Mouse (Mus musculus): ENCODE measurements around the gene Atxn7l1. TPM values are rescaled to one million over a fixed set of nuclear protein-coding genes. Genes with fewer than 3 reads are reported as not detected.

The Atxn7l1 gene
- 11.0 and 12.1 TPM in 2 replicates for polyA plus RNA-seq (2012; rRNA removed)

GRCm38 (mm10) chr12:33147497-33148267 is at the start of gene Atxn7l1:
Gene Atxn7l1, plus strand, starts transcription at chr12:33147693.

GRCm38 (mm10) chr12:33394804-33395623 is 247.5 kb downstream of the Atxn7l1 start, which contains the start of gene Efcab10:
Gene Efcab10, plus strand, starts transcription at chr12:33394854.

Other genes with a start within 250 kb of the Atxn7l1 start
- 21.7 and 22.0 TPM in 2 replicates for gene Sypl, start 193.8 kb upstream of the Atxn7l1 start, polyA plus RNA-seq (2012; rRNA removed)
- not detected in 2 replicates for gene Cdhr3, start 54.8 kb upstream of the Atxn7l1 start, polyA plus RNA-seq (2012; rRNA removed)
- not detected in 2 replicates for gene Efcab10, start 247.2 kb downstream of the Atxn7l1 start, polyA plus RNA-seq (2012; rRNA removed)

Measured in liver, embryonic 18 days (tissue).